Mouse (Mus musculus) regulatory T cell (primary cell): ENCODE measurements around the gene Ripply1.
"Not testable (repeated sequence)": the region's sequence is repeated elsewhere in the genome, so short reads cannot be mapped to it uniquely, and the experiment has no call there.

Experiments
- in situ Hi-C: fragments of 300-600 bp; cut with MboI, MseI; formaldehyde crosslinking; loops from one replicate; pipeline ENCODE4 v1.15.1; 2025; ENCODE audit warnings: high pct_unique_total_duplicates

The Ripply1 gene

GRCm38 (mm10) chrX:139781563-139781962, 590 bp downstream of the Ripply1 start:
- in situ Hi-C loops: loop anchor here (5.0 to 10.0 kb wide), 2 partner anchors 41 to 513 kb away; no protein-coding TSS in a partner anchor

- in situ Hi-C loops: loop anchor here (5.0 to 10.0 kb wide), 2 partner anchors 41 to 514 kb away; no protein-coding TSS in a partner anchor
Measured at GRCm38 (mm10) chrX:139780988-139781387, 1.2 kb downstream of the Ripply1 start.

- in situ Hi-C loops: no loop called here
Measured at GRCm38 (mm10) chrX:139779401-139779800, 2.8 kb downstream of the Ripply1 start.

GRCm38 (mm10) chrX:139778886-139779285, 3.3 kb downstream of the Ripply1 start:
- in situ Hi-C loops: no loop called here

- in situ Hi-C loops: no loop called here
Measured at GRCm38 (mm10) chrX:139777357-139777756, 4.8 kb downstream of the Ripply1 start.

- in situ Hi-C loops: no loop called here
Measured at GRCm38 (mm10) chrX:139775084-139775612, 7.0 kb downstream of the Ripply1 start.

- in situ Hi-C loops: no loop called here
Measured at GRCm38 (mm10) chrX:139774309-139775083, 7.7 kb downstream of the Ripply1 start.

- in situ Hi-C loops: no loop called here
Measured at GRCm38 (mm10) chrX:139769975-139770637, 12.0 kb downstream of the Ripply1 start.

- in situ Hi-C loops: no loop called here
Measured at GRCm38 (mm10) chrX:139762546-139762945, 19.6 kb downstream of the Ripply1 start.

GRCm38 (mm10) chrX:139758634-139759033, 23.5 kb downstream of the Ripply1 start:
- in situ Hi-C loops: not testable (repeated sequence)

- in situ Hi-C loops: no loop called here
Measured at GRCm38 (mm10) chrX:139751855-139752254, 30.3 kb downstream of the Ripply1 start.

GRCm38 (mm10) chrX:139737066-139737465, 45.1 kb downstream of the Ripply1 start:
- in situ Hi-C loops: no loop called here

- in situ Hi-C loops: no loop called here
Measured at GRCm38 (mm10) chrX:139730541-139730940, 51.6 kb downstream of the Ripply1 start.
